Mouse (Mus musculus) gastrocnemius, postnatal 10 days (tissue): ENCODE measurements around the gene Tmem170b. TPM values are rescaled to one million over a fixed set of nuclear protein-coding genes. Genes with fewer than 3 reads are reported as not detected.
"Not testable (repeated sequence)": the region's sequence is repeated elsewhere in the genome, so short reads cannot be mapped to it uniquely, and the experiment has no call there.

Experiments
- DNase-seq: peaks from one replicate; pipeline ENCODE4 v3.0.0; 2021; ENCODE audit warnings: mixed read lengths
- total RNA-seq, 2 experiments: library from RNA; stranded (reverse); gene quantifications; 2 replicates each; pipeline ENCODE4 v1.2.3; 2021

Tmem170b gene
- total RNA-seq, 2 experiments from 2014 or later, result 21.6 to 24.5 TPM

- no peak for DNase-seq
Measured at GRCm38 (mm10) chr13:41669951-41670350, 64.2 kb downstream of the Tmem170b start.

- no peak for DNase-seq
Measured at GRCm38 (mm10) chr13:41670386-41671130, 64.9 kb downstream of the Tmem170b start.

DNA sequence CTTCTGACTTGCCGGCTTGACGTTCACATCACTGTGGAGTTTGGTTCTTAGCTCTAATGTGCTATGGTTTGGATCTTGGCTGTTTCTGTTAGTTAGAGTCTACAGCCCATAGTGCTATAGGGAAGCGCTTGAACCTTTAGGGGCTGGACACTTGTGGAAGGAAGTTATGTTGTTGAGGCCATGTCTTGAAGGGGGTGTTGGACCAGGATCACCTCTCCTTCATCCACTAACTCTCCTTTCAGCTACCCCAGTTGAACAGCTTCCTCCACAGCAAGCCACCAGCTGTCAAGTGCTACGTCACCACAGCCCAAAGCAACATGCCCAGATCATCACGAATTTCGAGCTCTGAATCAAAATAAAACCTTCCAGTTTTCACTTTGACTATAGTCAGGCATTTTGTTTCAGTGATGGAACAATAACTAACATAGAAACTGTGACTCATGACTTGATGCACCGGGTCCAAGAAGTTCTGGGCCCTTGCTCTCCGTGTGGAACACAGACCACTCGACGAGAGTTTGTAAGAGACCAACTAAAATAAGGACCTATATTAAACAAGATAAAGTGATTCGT is 65.5 kb downstream of the Tmem170b start:
- DNase-seq, result no peak

DNA sequence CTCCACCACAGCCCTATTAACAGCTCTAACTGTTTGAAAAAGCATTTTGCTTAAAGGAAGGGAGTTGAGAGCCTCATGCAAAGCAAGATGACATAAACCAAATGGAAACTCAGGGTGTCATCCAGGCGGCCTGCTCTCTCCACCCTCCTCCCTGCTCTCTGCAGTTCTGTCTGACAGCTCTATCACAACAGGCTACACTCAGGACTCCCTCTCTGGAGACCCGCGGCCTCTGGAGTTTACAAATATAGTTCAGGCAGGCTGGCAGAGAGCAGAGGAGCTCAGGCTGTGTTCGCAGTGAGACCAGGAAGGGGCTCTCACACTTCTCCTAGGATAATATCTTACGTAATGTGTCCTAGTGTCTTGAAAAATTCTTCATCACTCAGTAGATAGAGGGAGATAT is 67.2 kb downstream of the Tmem170b start:
- not testable (repeated sequence) for DNase-seq

DNA sequence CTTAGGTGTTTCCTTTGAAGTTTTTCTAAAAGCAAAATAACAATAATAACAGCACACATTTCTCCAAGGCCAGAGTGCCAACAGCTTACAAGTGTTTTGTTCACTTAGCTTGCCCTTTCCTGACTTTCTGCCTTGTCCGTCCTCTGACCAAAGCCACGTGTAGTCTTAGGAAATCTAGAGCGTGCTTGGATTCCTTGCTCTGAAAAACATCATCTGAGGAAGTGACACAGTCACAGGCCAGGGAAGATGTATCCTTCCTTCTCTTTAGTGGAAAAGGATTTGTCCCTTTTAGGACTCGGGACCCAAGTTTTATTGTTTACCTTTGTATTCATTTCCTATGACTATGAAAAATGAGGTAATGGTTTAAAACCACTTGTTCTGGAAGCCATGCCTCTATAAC is 67.8 kb downstream of the Tmem170b start:
- DNase-seq, result no peak

- not testable (repeated sequence) for DNase-seq
Measured at GRCm38 (mm10) chr13:41674608-41675007, 68.9 kb downstream of the Tmem170b start.

GRCm38 (mm10) chr13:41675498-41675897 is 69.8 kb downstream of the Tmem170b start:
- DNase-seq, result no peak

DNA sequence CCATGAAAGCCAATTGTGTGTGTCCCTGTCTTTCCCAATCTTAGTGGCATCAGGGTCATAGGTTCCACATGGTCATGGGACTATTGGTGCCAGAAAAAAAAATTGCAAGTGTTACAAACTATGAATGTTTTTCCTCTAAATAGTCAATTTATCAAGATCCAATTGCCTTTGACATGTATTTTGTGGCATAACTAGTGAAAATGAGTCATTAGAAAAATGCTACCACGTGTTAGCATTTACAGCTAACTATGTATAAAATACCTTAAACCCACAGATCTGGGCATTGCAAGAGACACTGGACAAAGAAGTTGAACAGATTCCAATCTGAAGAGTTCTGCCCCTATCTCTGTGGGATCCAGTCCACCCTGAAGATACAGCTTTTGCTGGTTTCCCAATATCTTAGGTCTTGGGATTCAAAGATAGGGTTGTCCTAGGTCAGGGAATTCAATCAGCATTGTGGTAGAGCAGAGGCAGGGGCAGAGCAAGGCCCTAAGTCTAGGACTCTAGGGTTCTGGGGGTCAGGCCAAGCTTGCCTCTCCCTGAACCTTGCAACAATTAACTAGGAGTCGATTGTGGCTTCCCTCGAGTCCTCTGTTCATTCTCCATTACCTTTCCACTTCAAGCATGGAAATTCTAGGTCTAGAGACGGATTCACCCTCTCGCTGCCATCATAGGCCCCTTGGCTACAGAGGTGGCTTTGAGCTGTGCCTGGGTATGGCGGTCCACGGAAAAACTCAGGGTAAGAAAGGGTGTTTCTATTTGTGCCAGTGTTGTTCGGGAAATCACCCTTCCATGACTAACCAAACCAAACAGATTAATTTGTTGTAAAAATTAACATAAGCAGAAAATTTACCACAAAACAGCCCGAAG is 70.5 kb downstream of the Tmem170b start:
- DNase-seq, result no peak

- DNase-seq, result no peak
Measured at GRCm38 (mm10) chr13:41676836-41677186, 71.1 kb downstream of the Tmem170b start.

- no peak for DNase-seq
Measured at GRCm38 (mm10) chr13:41680854-41681549, 75.3 kb downstream of the Tmem170b start.

DNA sequence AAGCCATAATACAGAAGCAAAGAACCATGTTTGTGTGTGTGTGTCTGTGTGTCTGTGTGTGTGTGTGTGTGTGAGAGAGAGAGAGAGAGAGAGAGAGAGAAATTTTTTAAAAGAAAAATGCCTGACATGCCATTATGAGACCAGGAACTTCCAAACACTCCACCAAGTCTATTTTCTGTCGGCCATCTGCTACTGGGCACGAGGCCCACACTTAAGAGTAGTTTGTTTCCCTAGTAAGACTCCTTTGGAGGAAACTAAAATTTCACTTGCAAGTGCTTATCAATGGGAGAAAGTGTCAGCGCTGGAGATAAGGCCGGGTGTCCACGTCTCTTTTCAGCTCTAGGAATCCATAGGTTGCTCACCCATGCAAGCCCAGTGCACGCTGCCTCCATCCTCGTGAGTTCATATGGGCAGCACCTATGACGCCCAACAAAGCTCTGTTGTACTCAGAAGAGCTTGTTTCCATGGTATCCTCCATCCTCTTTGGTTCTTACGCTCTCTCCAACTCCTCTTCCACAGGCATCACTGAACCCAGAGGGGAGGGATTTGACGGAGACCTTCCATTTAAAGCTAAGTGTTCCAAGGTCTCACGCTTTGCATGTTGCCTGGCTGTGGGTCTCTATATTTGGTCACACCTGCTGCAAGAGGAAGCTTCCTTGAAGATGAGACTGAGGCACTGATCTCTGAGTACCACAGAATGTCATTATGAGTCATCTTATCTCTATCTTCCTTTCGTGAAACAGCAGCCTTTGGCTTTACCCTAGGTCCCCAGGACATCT is 76.8 kb downstream of the Tmem170b start:
- no peak for DNase-seq

DNA sequence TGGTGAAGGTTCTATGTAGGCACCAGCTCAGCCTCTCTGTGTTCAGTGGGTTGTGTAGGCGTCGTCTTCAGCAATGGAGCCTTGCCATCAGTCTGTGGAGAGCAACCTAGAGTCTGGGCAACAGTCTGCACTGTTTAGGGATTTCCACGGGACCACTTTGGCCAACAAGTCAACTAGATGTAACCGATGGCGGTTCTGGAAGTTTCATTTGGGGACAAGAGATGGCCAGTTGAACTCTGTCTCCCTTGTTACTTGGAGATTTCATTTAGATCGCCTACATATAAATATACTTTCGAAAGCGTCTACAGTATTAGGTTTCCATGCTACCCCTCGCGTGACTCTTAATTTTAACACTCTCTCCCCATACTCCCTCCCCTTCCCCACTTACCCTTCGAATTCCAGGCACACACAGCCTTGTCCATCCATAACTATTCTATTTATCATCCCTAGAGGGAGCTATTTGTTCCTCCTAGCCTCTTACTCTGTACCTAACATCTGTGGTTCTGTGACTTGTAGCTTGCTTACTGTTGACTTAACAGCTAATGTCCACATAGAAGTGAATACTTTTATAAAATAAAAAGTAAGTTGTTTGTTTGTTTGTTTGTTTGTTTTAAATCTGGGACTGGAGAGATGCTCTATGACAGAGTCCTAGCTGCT is 77.8 kb downstream of the Tmem170b start:
- no peak for DNase-seq

DNA sequence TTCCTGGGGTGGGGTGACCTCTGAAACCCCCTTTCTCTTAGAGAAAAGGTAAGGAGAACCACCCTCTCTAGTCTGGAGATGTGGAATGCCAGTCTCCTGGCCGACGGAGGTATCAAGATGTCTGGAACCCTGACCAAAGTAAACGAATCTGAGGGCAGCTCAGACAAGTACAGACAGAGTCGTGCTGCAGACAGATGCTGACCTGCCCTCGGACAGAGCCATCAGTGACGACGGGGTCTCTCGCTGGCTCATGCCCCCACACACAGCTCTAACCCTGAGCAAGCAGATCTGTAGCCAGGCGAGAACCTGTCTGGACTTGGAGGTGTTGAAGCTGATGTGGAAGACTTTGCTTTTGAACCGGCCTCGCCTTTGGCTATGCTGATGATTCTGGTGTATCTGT is 79.8 kb downstream of the Tmem170b start:
- DNase-seq, result no peak

- no peak for DNase-seq
Measured at GRCm38 (mm10) chr13:41689055-41689454, 83.3 kb downstream of the Tmem170b start.

GRCm38 (mm10) chr13:41689598-41690045 is 83.9 kb downstream of the Tmem170b start:
- DNase-seq, result no peak

Other genes with a start within 250 kb of the Tmem170b start
- gene Nedd9, start 118.5 kb upstream of the Tmem170b start, total RNA-seq, result 10 to 100 TPM; 15.1 to 17.4 TPM
- gene Adtrp, start 241.8 kb downstream of the Tmem170b start, total RNA-seq, result not detected